Mouse (Mus musculus): Measurements from ENCODE around the gene Plekha3.

Gene Plekha3

GRCm38 (mm10) chr2:76714984-76715383 lies 39.9 kb downstream of the Plekha3 start:
- TF ChIP-seq CTCF (conservative IDR thresholded peaks at IDR 0.05; ENCODE audit: low read length) (peak; percentile 70), NANOG (IDR thresholded peaks at IDR 0.05; ENCODE audit: borderline replicate concordance, low read length) (no peak)
- no peaks in the 10 kb centered on the region for H3K27me3 ChIP-seq (ENCODE audit: insufficient read depth, low read length)
- H3K36me3 ChIP-seq (ENCODE audit: insufficient read depth, low read length): peaks cover 99% of the 10 kb centered on the region
- peaks cover 3% of the 10 kb centered on the region for H3K9me3 ChIP-seq (ENCODE audit: low read length)
- peaks cover 8% of the 10 kb centered on the region; the same call in 1 of the 2 replicates for H3K4me1 ChIP-seq (replicated peaks; ENCODE audit: low read depth, low read length)
- H3K4me3 ChIP-seq (replicated peaks; ENCODE audit: low read length): no peak overlapping the region

DNA sequence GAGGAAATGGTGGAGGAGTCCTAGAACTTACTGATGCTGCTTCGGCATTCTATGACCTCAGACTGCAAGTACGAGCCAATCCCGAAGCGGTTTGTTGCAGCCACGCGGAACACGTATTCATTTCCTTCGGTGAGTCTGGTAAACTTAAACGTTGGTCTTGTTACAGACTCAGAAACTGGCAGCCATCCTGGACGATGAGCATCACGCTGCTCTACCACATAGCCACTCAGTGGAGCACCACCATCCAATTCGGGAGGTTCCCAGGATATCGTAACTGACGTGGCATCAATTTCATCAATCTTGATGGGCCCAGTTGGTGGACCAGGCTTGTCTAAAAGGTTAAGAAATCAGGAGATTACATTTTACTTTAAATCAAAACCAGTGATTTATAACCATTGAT lies 44.6 kb downstream of the Plekha3 start:
- no peaks in the 10 kb centered on the region for H3K4me1 ChIP-seq (replicated peaks; ENCODE audit: low read depth, low read length)
- no peaks in the 10 kb centered on the region for H3K27me3 ChIP-seq (ENCODE audit: insufficient read depth, low read length)
- H3K9me3 ChIP-seq (ENCODE audit: low read length): no peaks in the 10 kb centered on the region
- no peak for TF ChIP-seq CTCF (conservative IDR thresholded peaks at IDR 0.05; ENCODE audit: low read length)
- TF ChIP-seq POU5F1 (IDR thresholded peaks at IDR 0.05; ENCODE audit: borderline replicate concordance, low read length): no peak
- no peak for TF ChIP-seq NANOG (IDR thresholded peaks at IDR 0.05; ENCODE audit: borderline replicate concordance, low read length)
- no peak overlapping the region for H3K4me3 ChIP-seq (replicated peaks; ENCODE audit: low read length)
- peaks cover 96% of the 10 kb centered on the region for H3K36me3 ChIP-seq (ENCODE audit: insufficient read depth, low read length)
